Mouse (Mus musculus): ENCODE data around the gene Thbs1.

DNA sequence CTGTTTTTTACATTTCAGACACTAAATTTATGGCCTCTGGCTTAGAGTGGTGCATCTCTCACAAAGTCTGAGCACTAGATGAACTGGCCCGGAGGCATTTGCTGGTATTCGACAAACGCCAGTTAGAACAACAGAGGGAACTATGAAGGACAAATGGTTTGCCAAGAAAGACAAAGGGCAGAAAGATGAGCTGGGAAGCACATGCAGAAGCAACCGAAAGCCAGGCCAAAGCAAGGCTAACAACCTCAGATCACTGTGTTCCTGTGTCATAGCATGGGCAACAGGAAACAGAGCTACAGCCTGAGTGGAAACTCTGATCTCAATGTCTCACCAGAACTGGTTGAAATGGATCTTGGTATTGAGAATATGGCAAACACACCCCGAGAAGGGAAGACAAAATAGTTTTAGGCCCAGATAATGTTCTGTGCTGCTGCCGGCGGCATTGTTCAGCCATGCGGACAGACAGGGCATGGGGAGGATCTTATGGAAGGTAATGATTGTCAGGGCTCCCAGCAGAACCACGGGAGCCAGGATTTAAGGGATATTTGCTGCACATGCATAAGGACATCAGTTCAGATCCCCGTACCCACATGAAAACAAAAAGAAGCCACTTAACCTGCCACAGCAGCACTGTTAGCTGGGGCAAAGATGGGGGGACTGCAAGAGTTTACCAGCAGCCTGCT is 24.5 kb upstream of the Thbs1 start:
- TF ChIP-seq POLR2A (IDR thresholded peaks at IDR 0.05; ENCODE audit: low read depth, low read length): no peak
- TF ChIP-seq CTCF (IDR thresholded peaks at IDR 0.05; ENCODE audit: borderline replicate concordance, insufficient read depth, low read length): no peak
